Mouse (Mus musculus) midbrain, embryonic 11.5 days (tissue): ENCODE data around the gene Apobr. TPM values are rescaled to one million over a fixed set of nuclear protein-coding genes. Genes with fewer than 3 reads are reported as not detected.
A peak's percentile ranks its signal among the peaks of the same experiment; 100 is the strongest.

ENCODE experiments used
- ATAC-seq: fragments of 200-750 bp; cut with Nextera tagmentation; 2 replicates; pipeline ENCODE4 v1.8.0; 2017; ENCODE audit warnings: moderate TSS enrichment, moderate library complexity; ENCODE audit not compliant: low FRiP score
- DNase-seq: peaks from one replicate; pipeline ENCODE4 v3.0.0; 2015; ENCODE audit warnings: low spot score; ENCODE audit errors: missing footprints
- H3K27ac ChIP-seq: fragments of 300-500 bp; sonication (generic); 2 replicates; pipeline ENCODE4 v1.5.1; 2014; ENCODE audit warnings: low read depth, low read length
- H3K27me3 ChIP-seq: fragments of 300-500 bp; sonication (generic); 2 replicates; pipeline ENCODE4 v1.6.1; 2014; ENCODE audit warnings: mild to moderate bottlenecking, low read length, moderate library complexity, mixed read lengths; ENCODE audit not compliant: control insufficient read depth, insufficient read depth
- H3K36me3 ChIP-seq: fragments of 300-500 bp; sonication (generic); 2 replicates; pipeline ENCODE4 v1.6.1; 2014; ENCODE audit warnings: mild to moderate bottlenecking, low read length, moderate library complexity, mixed read lengths; ENCODE audit not compliant: control insufficient read depth, insufficient read depth
- H3K4me1 ChIP-seq: fragments of 300-500 bp; sonication (generic); 2 replicates; pipeline ENCODE4 v1.6.1; 2014; ENCODE audit warnings: low read length; ENCODE audit not compliant: control insufficient read depth, insufficient read depth
- H3K4me2 ChIP-seq: fragments of 300-500 bp; sonication (generic); 2 replicates; pipeline ENCODE4 v1.6.1; 2014; ENCODE audit warnings: mild to moderate bottlenecking, moderate library complexity
- H3K4me3 ChIP-seq: fragments of 300-500 bp; sonication (generic); 2 replicates; pipeline ENCODE4 v1.5.1; 2014; ENCODE audit warnings: low read depth, low read length
- H3K9ac ChIP-seq: fragments of 300-500 bp; sonication (generic); 2 replicates; pipeline ENCODE4 v1.6.1; 2014; ENCODE audit warnings: low read length
- H3K9me3 ChIP-seq: fragments of 300-500 bp; sonication (generic); 2 replicates; pipeline ENCODE4 v1.6.1; 2016; ENCODE audit warnings: low read length; ENCODE audit not compliant: control insufficient read depth
- WGBS: fragments of 180-500 bp; shearing (Covaris S2); extraction: QIAGEN DNeasy Blood & Tissue Kit; methylation state at CpG from one replicate; pipeline ENCODE4 v1.1.7; 2014; 5-methylcytosine and 5-hydroxymethylcytosine counted together
- polyA plus RNA-seq: library from polyadenylated mRNA; unstranded; fragments of >200 nt; fragmentation: Nextera tagmentation; extraction: Ambion mirVana; gene quantifications from 2 replicates; pipeline ENCODE4 v1.2.1, GENCODE M21; 2014

Gene Apobr
- polyA plus RNA-seq = 0.46 and 0.57 TPM in 2 replicates

DNA sequence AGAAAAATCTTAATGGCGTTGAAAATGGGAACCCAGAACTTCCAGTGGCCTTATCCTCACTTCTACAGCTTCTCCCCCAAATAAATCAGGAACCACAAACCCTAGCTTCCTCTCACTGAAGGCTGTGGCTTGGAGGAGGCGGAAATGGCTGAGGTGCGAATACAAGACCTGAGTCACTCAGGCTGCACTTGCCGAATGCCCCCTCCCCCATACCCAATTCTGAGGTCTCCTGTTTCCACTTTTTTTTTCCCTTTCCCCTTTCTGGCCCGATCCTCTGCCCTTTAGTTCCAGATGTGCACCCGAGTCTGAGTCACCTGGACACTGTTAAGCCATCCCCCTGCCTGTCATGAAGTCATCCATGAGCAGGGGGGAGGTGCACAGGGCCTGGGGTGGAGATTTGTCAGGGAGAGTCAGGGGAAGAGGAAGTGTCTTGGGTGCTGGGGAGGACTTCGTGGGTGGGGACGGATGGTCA, at the start of gene Apobr:
TSS of gene Apobr (plus strand) at position 437 of the 472 bp plus-strand sequence.
- Histone ChIP-seq H3K9ac (no peak within 1 kb of the TSS; the same call in 1 of the 2 replicates), H3K27ac (no peak within 1 kb of the TSS), H3K4me1 (peaks cover 6% of the 10 kb centered on the region), H3K4me3 (no peak within 1 kb of the TSS), H3K27me3 (peaks cover 3% of the 10 kb centered on the region; the same call in 1 of the 2 replicates), H3K4me2 (peak within 1 kb of the TSS; percentile 83), H3K36me3 (no peaks in the 10 kb centered on the region), H3K9me3 (no peaks in the 10 kb centered on the region)
- WGBS = 79% methylated on average over 8 of the region's 8 CpGs
- no peak for ATAC-seq
- DNase-seq = no peak

DNA sequence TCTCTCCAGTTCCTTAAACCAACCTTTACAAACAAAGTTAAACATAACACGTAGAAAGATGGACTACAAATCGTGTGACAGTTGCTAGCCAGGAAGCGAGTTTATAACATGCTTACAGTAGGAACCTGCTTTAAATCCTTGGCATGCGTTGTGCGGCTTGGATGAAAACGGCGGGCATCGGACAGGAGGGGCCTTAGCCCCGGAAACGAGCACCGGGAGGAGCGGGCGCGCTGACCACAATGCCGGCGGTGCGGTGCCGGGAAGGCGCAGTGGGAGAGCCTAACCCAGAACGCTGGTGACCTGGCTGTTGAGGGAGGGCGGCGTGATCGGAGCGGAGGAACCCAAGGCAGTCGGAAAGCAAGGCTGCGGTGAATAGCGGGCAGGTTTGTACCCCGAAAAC, 49.0 kb upstream of the Apobr start:
- H3K27ac ChIP-seq = no peak overlapping the region
- WGBS = 3% methylated on average over 28 of the region's 28 CpGs
- no peaks in the 10 kb centered on the region for H3K9me3 ChIP-seq
- peaks cover 3% of the 10 kb centered on the region; the same call in 1 of the 2 replicates for H3K4me1 ChIP-seq
- no peaks in the 10 kb centered on the region for H3K36me3 ChIP-seq
- peak overlapping the region; percentile 72 for H3K9ac ChIP-seq
- ATAC-seq = no peak
- peaks cover 17% of the 10 kb centered on the region for H3K27me3 ChIP-seq
- H3K4me2 ChIP-seq = peak overlapping the region; percentile 83
- DNase-seq = peak; percentile 94
- H3K4me3 ChIP-seq = peak overlapping the region; percentile 43

GRCm38 (mm10) chr7:126536466-126536865, 48.3 kb upstream of the Apobr start:
- H3K4me3 ChIP-seq = peak overlapping the region; percentile 43
- H3K9ac ChIP-seq = peak overlapping the region; percentile 72; the same call in 1 of the 2 replicates
- peak; percentile 90 for DNase-seq
- H3K4me2 ChIP-seq = peak overlapping the region; percentile 83
- H3K27me3 ChIP-seq = peaks cover 17% of the 10 kb centered on the region
- ATAC-seq = no peak
- H3K36me3 ChIP-seq = no peaks in the 10 kb centered on the region
- H3K27ac ChIP-seq = no peak overlapping the region
- 47% methylated on average over 9 of the region's 9 CpGs for WGBS
- H3K4me1 ChIP-seq = peaks cover 3% of the 10 kb centered on the region; the same call in 1 of the 2 replicates
- H3K9me3 ChIP-seq = no peaks in the 10 kb centered on the region

- Histone ChIP-seq H3K27ac (no peak overlapping the region), H3K4me3 (no peak overlapping the region), H3K9ac (no peak overlapping the region), H3K4me2 (no peak overlapping the region), H3K27me3 (peaks cover 17% of the 10 kb centered on the region), H3K4me1 (peaks cover 3% of the 10 kb centered on the region; the same call in 1 of the 2 replicates), H3K36me3 (no peaks in the 10 kb centered on the region), H3K9me3 (no peaks in the 10 kb centered on the region)
- ATAC-seq (no peak), DNase-seq (peak; percentile 91)
- WGBS = 80% methylated on average over 5 of the region's 5 CpGs
Observed at GRCm38 (mm10) chr7:126537820-126538585, 46.7 kb upstream of the Apobr start.

- Histone ChIP-seq H3K9me3 (no peaks in the 10 kb centered on the region), H3K4me2 (no peak overlapping the region), H3K27me3 (peaks cover 5% of the 10 kb centered on the region), H3K27ac (no peak overlapping the region), H3K36me3 (peaks cover 7% of the 10 kb centered on the region), H3K4me1 (no peaks in the 10 kb centered on the region), H3K4me3 (no peak overlapping the region), H3K9ac (no peak overlapping the region)
- WGBS = 74% methylated on average over 1 of the region's 1 CpGs
- no peak for ATAC-seq
- no peak for DNase-seq
Observed at GRCm38 (mm10) chr7:126541661-126542060, 43.1 kb upstream of the Apobr start.

DNA sequence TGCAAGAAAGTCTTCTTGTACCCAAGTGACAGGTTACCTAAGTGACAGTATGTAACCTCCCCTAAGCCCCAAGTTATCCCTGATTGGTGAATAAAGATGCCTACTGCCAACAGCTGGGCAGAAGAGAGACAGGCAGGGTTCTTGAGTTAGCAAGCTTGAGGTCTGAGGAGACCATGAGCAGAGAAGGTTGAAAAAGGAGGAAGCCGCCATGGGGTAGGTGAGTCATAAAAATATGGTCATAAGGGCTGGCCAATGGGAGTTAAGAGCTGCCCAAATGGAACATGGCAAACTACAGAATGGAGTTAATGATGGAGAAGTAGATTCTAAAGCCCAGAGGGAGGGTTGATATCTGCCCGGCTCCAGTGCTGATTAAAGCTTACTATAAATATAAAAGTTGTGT, 39.1 kb upstream of the Apobr start:
- no peak overlapping the region for H3K4me3 ChIP-seq
- 92% methylated on average over 2 of the region's 2 CpGs for WGBS
- no peaks in the 10 kb centered on the region for H3K27me3 ChIP-seq
- no peak overlapping the region for H3K4me2 ChIP-seq
- DNase-seq = no peak
- H3K36me3 ChIP-seq = peaks cover 23% of the 10 kb centered on the region
- H3K27ac ChIP-seq = no peak overlapping the region
- H3K4me1 ChIP-seq = no peaks in the 10 kb centered on the region
- H3K9ac ChIP-seq = no peak overlapping the region
- ATAC-seq = no peak
- H3K9me3 ChIP-seq = no peaks in the 10 kb centered on the region

DNA sequence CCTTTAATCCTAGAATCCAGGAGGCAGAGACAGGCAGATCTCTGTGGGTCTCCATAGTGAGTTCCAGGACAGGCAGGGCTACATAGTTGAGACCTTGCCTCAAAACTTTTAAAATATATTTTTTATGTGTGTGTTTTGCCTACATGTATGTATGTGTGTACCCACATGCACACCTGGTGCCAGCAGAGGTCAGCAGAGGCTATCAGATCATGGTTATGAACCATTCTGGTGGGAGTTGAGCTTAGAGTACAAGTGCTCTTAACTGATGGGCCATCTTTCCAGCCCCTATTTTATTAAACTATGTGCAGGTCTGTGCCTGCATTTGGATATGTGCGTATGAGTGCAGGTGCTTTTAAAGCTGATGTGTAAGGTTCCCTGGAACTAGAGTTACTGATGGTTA, 29.9 kb upstream of the Apobr start:
- Histone ChIP-seq H3K4me3 (no peak overlapping the region), H3K36me3 (peaks cover 56% of the 10 kb centered on the region), H3K9me3 (no peaks in the 10 kb centered on the region), H3K27ac (no peak overlapping the region), H3K9ac (no peak overlapping the region), H3K4me1 (no peaks in the 10 kb centered on the region), H3K4me2 (no peak overlapping the region), H3K27me3 (no peaks in the 10 kb centered on the region)
- 95% methylated on average over 1 of the region's 1 CpGs for WGBS
- DNase-seq = no peak
- no peak for ATAC-seq

- no peaks in the 10 kb centered on the region for H3K9me3 ChIP-seq
- H3K4me2 ChIP-seq = no peak overlapping the region
- no peaks in the 10 kb centered on the region for H3K4me1 ChIP-seq
- H3K27ac ChIP-seq = no peak overlapping the region
- no peak overlapping the region for H3K9ac ChIP-seq
- DNase-seq (no peak), ATAC-seq (no peak)
- peaks cover 47% of the 10 kb centered on the region for H3K36me3 ChIP-seq
- H3K4me3 ChIP-seq = no peak overlapping the region
- WGBS = 98% methylated on average over 5 of the region's 5 CpGs
- no peaks in the 10 kb centered on the region for H3K27me3 ChIP-seq
Observed at GRCm38 (mm10) chr7:126556635-126557034, 28.1 kb upstream of the Apobr start.

GRCm38 (mm10) chr7:126565693-126566092, 19.0 kb upstream of the Apobr start:
- Histone ChIP-seq H3K36me3 (peaks cover 11% of the 10 kb centered on the region; the same call in 1 of the 2 replicates), H3K27me3 (no peaks in the 10 kb centered on the region), H3K27ac (0 out of 2 replicates have a peak overlapping the region, but pooled peaks have one; percentile 18), H3K9me3 (no peaks in the 10 kb centered on the region), H3K9ac (peak overlapping the region; percentile 83), H3K4me3 (peak overlapping the region; percentile 84), H3K4me2 (peak overlapping the region; percentile 77), H3K4me1 (0 out of 2 replicates have a peak, but pooled peaks cover 2% of the 10 kb centered on the region)
- under 1% methylated on average over 27 of the region's 28 CpGs for WGBS
- DNase-seq (peak; percentile 94), ATAC-seq (no peak)
